Mouse (Mus musculus) limb, embryonic 15.5 days (tissue): ENCODE data around the gene Lrtm2. TPM values are rescaled to one million over a fixed set of nuclear protein-coding genes. Genes with fewer than 3 reads are reported as not detected.

Source experiments
- ATAC-seq: fragments of 200-750 bp; cut with Nextera tagmentation; 2 replicates; pipeline ENCODE4 v1.8.0; 2017; ENCODE audit warnings: low read depth, moderate TSS enrichment; ENCODE audit not compliant: insufficient number of reproducible peaks, low FRiP score, low TSS enrichment
- H3K27ac ChIP-seq: fragments of 300-500 bp; sonication (generic); 2 replicates; pipeline ENCODE4 v1.5.1; 2015; ENCODE audit warnings: moderate library complexity, mild to moderate bottlenecking, inconsistent platforms
- H3K27me3 ChIP-seq: fragments of 300-500 bp; sonication (generic); 2 replicates; pipeline ENCODE4 v1.6.1; 2015; ENCODE audit warnings: inconsistent platforms
- H3K36me3 ChIP-seq: fragments of 300-500 bp; sonication (generic); 2 replicates; pipeline ENCODE4 v1.6.1; 2015; ENCODE audit warnings: inconsistent platforms
- H3K4me1 ChIP-seq: fragments of 300-500 bp; sonication (generic); 2 replicates; pipeline ENCODE4 v1.6.1; 2015; ENCODE audit warnings: inconsistent platforms
- H3K4me2 ChIP-seq: fragments of 300-500 bp; sonication (generic); 2 replicates; pipeline ENCODE4 v1.6.1; 2015; ENCODE audit warnings: mild to moderate bottlenecking, inconsistent platforms
- H3K4me3 ChIP-seq: fragments of 300-500 bp; sonication (generic); 2 replicates; pipeline ENCODE4 v1.5.1; 2015; ENCODE audit warnings: mild to moderate bottlenecking, inconsistent platforms
- H3K9ac ChIP-seq: fragments of 300-500 bp; sonication (generic); 2 replicates; pipeline ENCODE4 v1.6.1; 2015; ENCODE audit warnings: inconsistent platforms
- H3K9me3 ChIP-seq: fragments of 300-500 bp; sonication (generic); 2 replicates; pipeline ENCODE4 v1.6.1; 2016; ENCODE audit warnings: inconsistent platforms
- WGBS: fragments of 180-500 bp; shearing (Covaris S2); methylation state at CpG from one replicate; pipeline ENCODE4 v1.1.7; 2015; 5-methylcytosine and 5-hydroxymethylcytosine counted together
- polyA plus RNA-seq: library from polyadenylated mRNA; unstranded; fragments of >200 nt; fragmentation: Nextera tagmentation; extraction: Ambion mirVana; gene quantifications from 2 replicates; pipeline ENCODE4 v1.2.1, GENCODE M21; 2015

Lrtm2 gene
- polyA plus RNA-seq, 1 experiment from 2014 or later: 0.10 TPM

- ATAC-seq: no peak
- Histone ChIP-seq H3K4me2 (no peak overlapping the region), H3K27ac (no peak overlapping the region), H3K27me3 (no peaks in the 10 kb centered on the region), H3K4me1 (no peaks in the 10 kb centered on the region), H3K4me3 (no peak overlapping the region), H3K9me3 (no peaks in the 10 kb centered on the region), H3K36me3 (no peaks in the 10 kb centered on the region), H3K9ac (no peak overlapping the region)
- 40% methylated on average over 7 of the region's 7 CpGs for WGBS
Measured at GRCm38 (mm10) chr6:119314751-119315476, 15.7 kb downstream of the Lrtm2 start.

GRCm38 (mm10) chr6:119313588-119314375 is 16.8 kb downstream of the Lrtm2 start:
- no peaks in the 10 kb centered on the region for H3K36me3 ChIP-seq
- no peak overlapping the region for H3K27ac ChIP-seq
- H3K9ac ChIP-seq: no peak overlapping the region
- H3K4me3 ChIP-seq: no peak overlapping the region
- 53% methylated on average over 14 of the region's 14 CpGs for WGBS
- H3K9me3 ChIP-seq: no peaks in the 10 kb centered on the region
- ATAC-seq: no peak
- no peaks in the 10 kb centered on the region for H3K4me1 ChIP-seq
- H3K4me2 ChIP-seq: no peak overlapping the region
- no peaks in the 10 kb centered on the region for H3K27me3 ChIP-seq

GRCm38 (mm10) chr6:119313096-119313495 is 17.5 kb downstream of the Lrtm2 start:
- Histone ChIP-seq H3K9ac (no peak overlapping the region), H3K9me3 (no peaks in the 10 kb centered on the region), H3K27me3 (no peaks in the 10 kb centered on the region), H3K4me2 (no peak overlapping the region), H3K4me1 (no peaks in the 10 kb centered on the region), H3K4me3 (no peak overlapping the region), H3K36me3 (no peaks in the 10 kb centered on the region), H3K27ac (no peak overlapping the region)
- WGBS: 51% methylated on average over 3 of the region's 3 CpGs
- ATAC-seq: no peak

- no peak for ATAC-seq
- Histone ChIP-seq H3K27ac (no peak overlapping the region), H3K9me3 (no peaks in the 10 kb centered on the region), H3K4me1 (no peaks in the 10 kb centered on the region), H3K27me3 (no peaks in the 10 kb centered on the region), H3K4me2 (no peak overlapping the region), H3K4me3 (no peak overlapping the region), H3K36me3 (no peaks in the 10 kb centered on the region), H3K9ac (no peak overlapping the region)
- WGBS: 79% methylated on average over 6 of the region's 6 CpGs
Measured at GRCm38 (mm10) chr6:119312381-119312780, 18.2 kb downstream of the Lrtm2 start.

GRCm38 (mm10) chr6:119310176-119310575 is 20.4 kb downstream of the Lrtm2 start:
- Histone ChIP-seq H3K27me3 (no peaks in the 10 kb centered on the region), H3K4me1 (no peaks in the 10 kb centered on the region), H3K36me3 (no peaks in the 10 kb centered on the region), H3K4me3 (no peak overlapping the region), H3K27ac (no peak overlapping the region), H3K4me2 (no peak overlapping the region), H3K9me3 (no peaks in the 10 kb centered on the region), H3K9ac (no peak overlapping the region)
- 54% methylated on average over 9 of the region's 9 CpGs for WGBS
- ATAC-seq: no peak

GRCm38 (mm10) chr6:119307867-119308413 is 22.6 kb downstream of the Lrtm2 start:
- 52% methylated on average over 10 of the region's 10 CpGs for WGBS
- H3K4me3 ChIP-seq: no peak overlapping the region
- no peak overlapping the region for H3K9ac ChIP-seq
- H3K4me2 ChIP-seq: no peak overlapping the region
- no peak overlapping the region for H3K27ac ChIP-seq
- H3K9me3 ChIP-seq: no peaks in the 10 kb centered on the region
- H3K27me3 ChIP-seq: no peaks in the 10 kb centered on the region
- H3K4me1 ChIP-seq: no peaks in the 10 kb centered on the region
- no peaks in the 10 kb centered on the region for H3K36me3 ChIP-seq
- ATAC-seq: no peak

GRCm38 (mm10) chr6:119303331-119303730 is 27.2 kb downstream of the Lrtm2 start:
- Histone ChIP-seq H3K9me3 (no peaks in the 10 kb centered on the region), H3K4me2 (no peak overlapping the region), H3K36me3 (no peaks in the 10 kb centered on the region), H3K4me1 (no peaks in the 10 kb centered on the region), H3K27me3 (no peaks in the 10 kb centered on the region), H3K4me3 (no peak overlapping the region), H3K27ac (no peak overlapping the region), H3K9ac (no peak overlapping the region)
- no peak for ATAC-seq
- 87% methylated on average over 6 of the region's 6 CpGs for WGBS

GRCm38 (mm10) chr6:119301310-119301709 is 29.3 kb downstream of the Lrtm2 start:
- WGBS: 89% methylated on average over 3 of the region's 3 CpGs

GRCm38 (mm10) chr6:119280761-119281160 is 49.8 kb downstream of the Lrtm2 start:
- H3K9ac ChIP-seq: no peak overlapping the region
- H3K9me3 ChIP-seq: no peaks in the 10 kb centered on the region
- WGBS: 69% methylated on average over 9 of the region's 9 CpGs
- H3K4me3 ChIP-seq: no peak overlapping the region
- H3K4me1 ChIP-seq: no peaks in the 10 kb centered on the region
- ATAC-seq: no peak
- no peak overlapping the region for H3K4me2 ChIP-seq
- H3K27ac ChIP-seq: no peak overlapping the region
- no peaks in the 10 kb centered on the region for H3K27me3 ChIP-seq
- no peaks in the 10 kb centered on the region for H3K36me3 ChIP-seq

More at GRCm38 (mm10) chr6:119301310-119301709, 29.3 kb downstream of the Lrtm2 start:
- Histone ChIP-seq H3K4me3 (no peak overlapping the region), H3K4me2 (no peak overlapping the region), H3K27me3 (no peaks in the 10 kb centered on the region), H3K9me3 (no peaks in the 10 kb centered on the region), H3K4me1 (no peaks in the 10 kb centered on the region), H3K9ac (no peak overlapping the region), H3K36me3 (no peaks in the 10 kb centered on the region), H3K27ac (no peak overlapping the region)
- ATAC-seq: no peak

- Histone ChIP-seq H3K9me3 (no peaks in the 10 kb centered on the region), H3K27ac (no peak overlapping the region), H3K9ac (no peak overlapping the region), H3K36me3 (no peaks in the 10 kb centered on the region), H3K4me1 (no peaks in the 10 kb centered on the region), H3K4me3 (no peak overlapping the region), H3K4me2 (no peak overlapping the region), H3K27me3 (no peaks in the 10 kb centered on the region)
- 72% methylated on average over 2 of the region's 2 CpGs for WGBS
- ATAC-seq: no peak
Measured at GRCm38 (mm10) chr6:119276713-119277112, 53.9 kb downstream of the Lrtm2 start.
